ENCODE assay signal across 18 mouse cellular contexts in genomic region chr11:107457282-107457681, GRCm38 (mm10).
"Had no signal": no experiment of that assay in that cellular context is flagged by ENCODE, and none has a peak within 500 bp of the region (broad histone marks: within the 10 kb centered on the region; RNA-seq: fewer than 3 reads in every experiment).

No protein-coding gene starts in this region.

- H3K9ac ChIP-seq: liver, embryonic 15.5 days; lung, embryonic 14.5 days; midbrain, embryonic 13.5 days; midbrain, embryonic 15.5 days; neural tube, embryonic 12.5 days had no signal

- DNase-seq: lung, adult 18-20 months; lung, embryonic 14.5 days; lung, postnatal 10 days; lung, postnatal 4 days; retina, postnatal 1 day; right cerebral cortex, adult 18-20 months; right cerebral cortex, postnatal 25 days; right cerebral cortex, postnatal 4 days; spleen, adult 18-20 months; thymus, adult 2 months; thymus, postnatal 25 days; thymus, postnatal 4 days had no signal

- H3K9me3 ChIP-seq: liver, embryonic 15.5 days; megakaryocyte, embryonic 14.5 days; midbrain, embryonic 15.5 days; neural tube, embryonic 12.5 days had no signal

- H3K36me3 ChIP-seq: midbrain, embryonic 15.5 days had no signal

- H3K4me2 ChIP-seq: liver, embryonic 15.5 days; lung, embryonic 14.5 days; midbrain, embryonic 11.5 days; midbrain, embryonic 13.5 days; midbrain, embryonic 15.5 days; neural tube, embryonic 12.5 days had no signal

- H3K27me3 ChIP-seq: liver, embryonic 15.5 days; megakaryocyte, embryonic 14.5 days; midbrain, embryonic 13.5 days; midbrain, embryonic 15.5 days; neural tube, embryonic 12.5 days had no signal

- H3K4me1 ChIP-seq: midbrain, embryonic 13.5 days; midbrain, embryonic 15.5 days; neural tube, embryonic 12.5 days had no signal

- H3K27ac ChIP-seq: midbrain, embryonic 13.5 days; midbrain, embryonic 15.5 days; neural tube, embryonic 12.5 days had no signal

- ATAC-seq: midbrain, embryonic 13.5 days; midbrain, embryonic 15.5 days had no signal

- H3K4me3 ChIP-seq: liver, embryonic 15.5 days; megakaryocyte, embryonic 14.5 days; midbrain, embryonic 13.5 days; midbrain, embryonic 15.5 days; neural tube, embryonic 12.5 days had no signal
